Mouse (Mus musculus) midbrain, embryonic 13.5 days (tissue): ENCODE measurements around the gene Fntb. TPM values are rescaled to one million over a fixed set of nuclear protein-coding genes. Genes with fewer than 3 reads are reported as not detected.

ENCODE experiments used
- ATAC-seq: fragments of 200-750 bp; cut with Nextera tagmentation; 2 replicates; pipeline ENCODE4 v1.8.0; 2017; ENCODE audit warnings: mild to moderate bottlenecking, moderate TSS enrichment, moderate library complexity
- H3K27ac ChIP-seq: fragments of 300-500 bp; sonication (generic); 2 replicates; pipeline ENCODE4 v1.5.1; 2015; ENCODE audit warnings: inconsistent platforms, mild to moderate bottlenecking, moderate library complexity
- H3K27me3 ChIP-seq: fragments of 300-500 bp; sonication (generic); 2 replicates; pipeline ENCODE4 v1.6.1; 2015; ENCODE audit warnings: mild to moderate bottlenecking, inconsistent platforms
- H3K36me3 ChIP-seq: fragments of 300-500 bp; sonication (generic); 2 replicates; pipeline ENCODE4 v1.6.1; 2015; ENCODE audit warnings: mild to moderate bottlenecking, inconsistent platforms
- H3K4me1 ChIP-seq: fragments of 300-500 bp; sonication (generic); replicated peaks from 2 replicates; pipeline ENCODE4 v1.6.1; 2015; ENCODE audit warnings: inconsistent platforms
- H3K4me2 ChIP-seq: fragments of 300-500 bp; sonication (generic); replicated peaks from 2 replicates; pipeline ENCODE4 v1.6.1; 2015; ENCODE audit warnings: moderate library complexity, mild to moderate bottlenecking, inconsistent platforms
- H3K4me3 ChIP-seq: fragments of 300-500 bp; sonication (generic); replicated peaks from 2 replicates; pipeline ENCODE4 v1.5.1; 2015; ENCODE audit warnings: mild to moderate bottlenecking, inconsistent platforms
- H3K9ac ChIP-seq: fragments of 300-500 bp; sonication (generic); replicated peaks from 2 replicates; pipeline ENCODE4 v1.6.1; 2015; ENCODE audit warnings: mild to moderate bottlenecking, inconsistent platforms
- H3K9me3 ChIP-seq: fragments of 300-500 bp; sonication (generic); 2 replicates; pipeline ENCODE4 v1.6.1; 2016; ENCODE audit warnings: mild to moderate bottlenecking, inconsistent platforms
- WGBS: fragments of 180-500 bp; shearing (Covaris S2); methylation state at CpG from one replicate; pipeline ENCODE4 v1.1.7; 2015; 5-methylcytosine and 5-hydroxymethylcytosine counted together
- polyA plus RNA-seq: library from polyadenylated mRNA; unstranded; fragments of >200 nt; fragmentation: Nextera tagmentation; extraction: Ambion mirVana; gene quantifications from 2 replicates; pipeline ENCODE4 v1.2.1, GENCODE M21; 2015

Gene Fntb
- polyA plus RNA-seq, 1 experiment from 2014 or later = 36.8 TPM

DNA sequence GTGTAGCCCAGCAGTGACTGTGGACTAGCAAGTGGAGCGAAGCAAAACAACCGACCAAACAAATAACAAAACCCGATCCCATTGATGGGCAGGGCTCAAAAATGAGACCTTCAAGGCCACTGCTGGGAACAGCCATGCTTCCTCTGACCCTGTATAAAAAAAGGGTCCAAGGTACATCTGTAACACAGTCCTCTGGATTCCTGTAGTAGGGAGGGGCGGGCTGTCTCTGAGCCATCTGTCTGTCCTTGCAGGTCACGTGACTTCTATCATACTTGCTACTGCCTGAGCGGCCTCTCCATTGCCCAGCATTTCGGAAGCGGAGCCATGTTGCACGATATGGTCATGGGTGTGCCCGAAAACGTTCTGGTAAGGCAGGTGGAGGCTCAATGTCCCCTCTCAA is 150.8 kb downstream of the Fntb start:
- H3K9ac ChIP-seq = no peak overlapping the region
- H3K36me3 ChIP-seq = peaks cover 38% of the 10 kb centered on the region
- peaks cover 4% of the 10 kb centered on the region; the same call in 1 of the 2 replicates for H3K4me1 ChIP-seq
- 95% methylated on average over 11 of the region's 11 CpGs for WGBS
- no peak overlapping the region for H3K4me2 ChIP-seq
- H3K27ac ChIP-seq = no peak overlapping the region
- H3K27me3 ChIP-seq = no peaks in the 10 kb centered on the region
- ATAC-seq = no peak
- H3K4me3 ChIP-seq = no peak overlapping the region
- no peaks in the 10 kb centered on the region for H3K9me3 ChIP-seq

DNA sequence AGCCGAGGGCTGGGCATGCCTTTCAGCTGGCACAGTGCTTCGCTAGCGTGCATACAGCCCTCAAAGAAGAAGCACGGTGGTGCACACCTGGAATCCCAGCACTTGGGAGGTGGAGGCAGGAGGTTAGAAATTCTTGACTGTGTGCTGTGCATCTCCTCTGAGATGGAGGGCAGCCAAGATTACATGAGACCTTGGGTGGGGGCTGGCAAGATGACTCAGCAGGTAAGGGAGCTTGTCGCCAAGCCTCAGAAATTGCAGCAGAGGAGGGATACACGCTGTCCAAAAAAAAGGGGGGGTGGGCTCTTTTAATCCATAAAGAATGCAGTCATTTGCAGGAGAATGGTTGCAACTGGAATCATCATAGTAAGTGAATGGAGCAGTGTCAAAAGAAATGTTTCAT is 152.7 kb downstream of the Fntb start:
- Histone ChIP-seq H3K4me3 (no peak overlapping the region), H3K27me3 (no peaks in the 10 kb centered on the region), H3K9ac (no peak overlapping the region), H3K27ac (no peak overlapping the region), H3K4me2 (no peak overlapping the region), H3K36me3 (peaks cover 38% of the 10 kb centered on the region), H3K9me3 (no peaks in the 10 kb centered on the region), H3K4me1 (no peaks in the 10 kb centered on the region)
- 69% methylated on average over 6 of the region's 6 CpGs for whole genome bisulfite sequencing
- ATAC-seq = no peak

DNA sequence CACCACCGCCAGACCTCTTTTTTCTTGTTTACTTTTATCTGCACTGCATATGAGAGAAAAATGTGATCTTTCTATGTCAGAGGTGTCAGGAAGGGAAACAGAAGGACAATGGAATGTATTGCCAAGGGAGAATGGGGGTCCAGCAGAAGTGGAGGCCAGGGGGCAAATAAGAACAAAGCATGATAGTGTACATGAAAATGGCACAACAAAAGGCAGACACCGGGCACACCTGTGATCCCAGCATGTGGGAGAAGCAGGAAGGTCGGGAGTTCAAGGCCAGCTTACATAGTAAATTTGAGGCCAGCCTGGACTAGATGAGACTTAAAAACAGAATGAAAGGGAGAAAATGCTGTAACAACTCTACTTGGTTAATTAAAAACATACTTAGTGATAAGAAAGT is 153.5 kb downstream of the Fntb start:
- Histone ChIP-seq H3K9me3 (no peaks in the 10 kb centered on the region), H3K4me2 (no peak overlapping the region), H3K4me3 (no peak overlapping the region), H3K4me1 (no peaks in the 10 kb centered on the region), H3K27me3 (no peaks in the 10 kb centered on the region), H3K36me3 (peaks cover 35% of the 10 kb centered on the region), H3K27ac (no peak overlapping the region), H3K9ac (no peak overlapping the region)
- ATAC-seq = no peak
- 75% methylated on average over 3 of the region's 3 CpGs for WGBS

DNA sequence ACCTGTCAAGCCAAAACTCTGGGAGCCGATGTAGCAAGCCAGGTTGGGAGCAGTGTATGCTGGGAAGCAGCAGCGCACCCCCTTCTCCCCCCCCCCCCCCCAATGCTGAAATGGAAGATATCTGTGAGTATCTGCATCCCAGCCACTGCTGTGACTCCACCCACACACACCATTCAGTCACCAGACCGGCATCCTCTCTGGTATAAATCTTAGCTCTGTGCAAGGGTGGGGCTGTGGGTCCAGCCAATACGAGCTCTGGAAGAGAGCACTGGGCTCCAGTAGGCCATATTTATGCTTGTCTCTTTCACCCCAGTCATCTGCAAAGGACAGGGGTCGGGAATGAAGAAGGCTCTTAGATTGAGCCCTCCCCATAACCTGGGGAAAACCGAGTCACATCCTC is 155.0 kb downstream of the Fntb start:
- H3K27ac ChIP-seq = no peak overlapping the region
- ATAC-seq = no peak
- H3K9ac ChIP-seq = no peak overlapping the region
- H3K36me3 ChIP-seq = peaks cover 31% of the 10 kb centered on the region
- H3K4me2 ChIP-seq = no peak overlapping the region
- WGBS = 89% methylated on average over 6 of the region's 6 CpGs
- H3K4me3 ChIP-seq = no peak overlapping the region
- H3K4me1 ChIP-seq = no peaks in the 10 kb centered on the region
- no peaks in the 10 kb centered on the region for H3K9me3 ChIP-seq
- H3K27me3 ChIP-seq = no peaks in the 10 kb centered on the region

DNA sequence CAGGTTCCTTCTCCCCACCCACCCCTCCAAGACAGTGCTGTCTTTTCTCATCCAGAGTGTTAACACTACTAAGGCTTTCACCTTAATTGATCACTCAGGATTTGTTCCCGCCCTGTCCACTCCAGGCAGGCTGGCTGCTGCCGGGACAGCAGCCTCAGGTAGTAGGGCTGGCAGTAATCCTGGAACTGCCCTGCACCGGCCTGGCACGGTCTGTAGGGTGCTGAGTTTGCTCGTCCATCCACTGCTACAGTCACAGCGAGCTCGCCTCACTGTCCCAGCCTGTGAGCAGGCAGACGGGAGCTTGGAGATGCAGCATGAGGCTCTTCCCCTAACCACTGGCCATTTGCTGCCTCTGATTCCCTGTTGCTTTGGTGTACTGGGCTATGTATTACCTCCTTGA is 155.6 kb downstream of the Fntb start:
- no peaks in the 10 kb centered on the region for H3K4me1 ChIP-seq
- WGBS = 89% methylated on average over 8 of the region's 8 CpGs
- no peak overlapping the region for H3K4me2 ChIP-seq
- no peak overlapping the region for H3K4me3 ChIP-seq
- H3K36me3 ChIP-seq = peaks cover 31% of the 10 kb centered on the region
- H3K9ac ChIP-seq = no peak overlapping the region
- ATAC-seq = no peak
- no peaks in the 10 kb centered on the region for H3K9me3 ChIP-seq
- no peak overlapping the region for H3K27ac ChIP-seq
- H3K27me3 ChIP-seq = no peaks in the 10 kb centered on the region

DNA sequence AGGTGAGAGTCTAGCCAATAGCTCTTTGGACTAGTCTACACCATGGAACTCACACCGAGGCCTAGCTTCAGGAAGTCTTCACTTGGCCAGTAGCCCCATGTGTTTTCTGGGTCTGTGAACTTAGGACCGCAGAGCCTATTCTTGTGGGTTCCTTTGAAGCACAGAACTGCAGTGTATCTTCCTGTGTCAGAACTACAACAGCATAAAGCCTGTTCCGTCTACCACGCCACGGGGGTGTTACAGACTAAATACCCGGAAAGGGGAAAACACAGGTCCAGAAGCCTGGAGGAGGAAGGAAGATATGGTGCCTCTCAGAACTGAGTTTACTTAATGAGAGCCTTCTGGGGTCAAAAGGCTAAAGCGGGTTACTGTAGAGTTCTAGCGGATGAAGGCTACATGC is 157.7 kb downstream of the Fntb start:
- WGBS = 97% methylated on average over 8 of the region's 8 CpGs
- no peak overlapping the region for H3K27ac ChIP-seq

DNA sequence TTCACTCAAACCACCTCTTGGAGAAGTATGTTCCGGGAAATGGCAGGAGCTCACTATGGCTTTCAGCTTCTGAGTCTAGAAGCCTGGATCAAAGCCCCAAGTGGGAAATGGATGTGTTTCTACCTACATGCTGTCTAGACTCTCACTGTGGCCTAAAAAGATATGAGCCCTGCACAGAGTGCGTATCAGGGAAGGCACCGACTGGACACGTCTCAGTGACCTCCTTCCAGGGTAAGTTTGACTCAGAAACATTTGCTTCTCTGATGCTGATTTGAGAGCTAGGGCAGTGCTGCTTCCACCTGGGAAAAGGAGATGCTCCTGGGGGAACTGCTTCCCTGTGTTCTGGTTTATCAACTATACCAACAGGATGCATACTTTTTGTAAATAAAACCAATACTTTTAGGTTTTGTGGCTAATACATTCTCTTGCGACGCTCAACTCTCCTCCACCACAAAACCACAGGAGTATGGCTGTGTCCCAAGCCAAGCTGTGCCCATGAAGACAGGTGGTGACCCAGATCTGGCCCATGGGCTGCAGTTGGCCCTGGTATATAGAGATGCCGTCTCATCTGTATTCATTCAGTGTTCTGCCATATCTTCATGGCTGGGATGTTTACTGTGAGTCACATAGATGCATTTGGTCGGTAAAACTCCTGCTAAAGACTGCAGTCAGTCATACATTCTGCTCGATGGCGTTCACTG is 159.7 kb downstream of the Fntb start:
- 92% methylated on average over 10 of the region's 10 CpGs for WGBS

More for the DNA sequence above, 157.7 kb downstream of the Fntb start:
- H3K4me3 ChIP-seq = no peak overlapping the region
- no peak overlapping the region for H3K9ac ChIP-seq
- no peaks in the 10 kb centered on the region for H3K9me3 ChIP-seq
- H3K27me3 ChIP-seq = no peaks in the 10 kb centered on the region
- H3K36me3 ChIP-seq = peaks cover 17% of the 10 kb centered on the region
- H3K4me1 ChIP-seq = no peaks in the 10 kb centered on the region
- ATAC-seq = no peak
- no peak overlapping the region for H3K4me2 ChIP-seq

DNA sequence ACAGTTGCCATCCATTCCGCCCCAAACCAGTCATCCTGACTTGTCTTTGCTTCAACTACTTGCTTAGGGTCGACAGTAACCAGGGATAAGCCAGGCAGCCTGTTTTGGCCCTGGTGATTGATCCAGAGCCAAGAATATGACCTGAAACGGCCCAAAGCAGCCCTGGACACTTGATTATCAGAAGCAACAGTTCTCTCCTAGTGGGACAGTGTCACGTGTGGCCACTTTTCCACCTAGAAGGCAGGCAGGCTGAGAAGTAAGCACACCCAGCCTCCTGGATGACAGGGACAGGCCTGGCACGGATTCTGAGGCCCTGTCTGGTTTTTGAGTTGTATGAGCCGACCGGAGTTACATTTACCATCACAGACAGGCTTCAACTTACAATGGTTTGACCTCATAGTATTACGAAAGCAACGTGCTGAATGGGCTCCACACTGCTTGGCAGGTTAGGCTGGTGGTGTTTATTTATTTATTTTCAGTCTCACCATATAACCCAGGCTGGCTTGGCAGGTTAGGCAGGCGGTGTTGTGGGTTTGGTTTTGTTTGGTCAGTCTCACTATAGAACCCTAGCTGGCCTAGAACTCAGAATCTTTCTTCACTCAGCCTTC is 161.1 kb downstream of the Fntb start:
- no peaks in the 10 kb centered on the region for H3K9me3 ChIP-seq
- ATAC-seq = no peak
- H3K4me2 ChIP-seq = no peak overlapping the region
- no peaks in the 10 kb centered on the region for H3K4me1 ChIP-seq
- no peaks in the 10 kb centered on the region; the same call in 1 of the 2 replicates for H3K36me3 ChIP-seq
- 86% methylated on average over 10 of the region's 10 CpGs for WGBS
- H3K27me3 ChIP-seq = no peaks in the 10 kb centered on the region
- no peak overlapping the region for H3K4me3 ChIP-seq
- no peak overlapping the region for H3K9ac ChIP-seq
- no peak overlapping the region for H3K27ac ChIP-seq

More for the DNA sequence above, 159.7 kb downstream of the Fntb start:
- H3K9me3 ChIP-seq = no peaks in the 10 kb centered on the region
- no peak overlapping the region for H3K4me2 ChIP-seq
- no peaks in the 10 kb centered on the region for H3K4me1 ChIP-seq
- H3K4me3 ChIP-seq = no peak overlapping the region
- no peaks in the 10 kb centered on the region for H3K27me3 ChIP-seq
- peaks cover 10% of the 10 kb centered on the region for H3K36me3 ChIP-seq
- no peak overlapping the region for H3K9ac ChIP-seq
- ATAC-seq = no peak
- H3K27ac ChIP-seq = no peak overlapping the region

DNA sequence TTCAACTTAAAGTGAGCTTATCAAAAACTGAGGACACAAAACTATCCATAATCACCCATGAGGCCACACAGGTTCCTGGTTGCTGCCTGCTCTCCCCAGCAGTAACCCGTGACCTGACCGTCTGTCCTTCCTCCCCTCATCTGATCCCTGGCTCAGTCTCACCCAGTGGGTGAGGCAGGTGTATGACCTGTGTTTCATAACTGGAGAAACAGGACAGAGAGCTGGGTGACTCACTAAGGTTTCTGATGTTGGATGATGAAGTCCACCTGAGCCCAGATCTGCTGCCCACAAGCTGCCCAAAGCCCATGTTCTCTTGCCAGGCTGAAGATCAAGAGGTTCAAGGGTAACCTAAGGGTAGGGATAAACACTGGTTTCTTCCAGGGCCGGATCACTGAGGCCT is 161.6 kb downstream of the Fntb start:
- Histone ChIP-seq H3K4me3 (no peak overlapping the region), H3K36me3 (peaks cover 4% of the 10 kb centered on the region; the same call in 1 of the 2 replicates), H3K4me1 (no peaks in the 10 kb centered on the region), H3K27ac (no peak overlapping the region), H3K27me3 (no peaks in the 10 kb centered on the region), H3K9ac (no peak overlapping the region), H3K4me2 (no peak overlapping the region), H3K9me3 (no peaks in the 10 kb centered on the region)
- WGBS = 89% methylated on average over 3 of the region's 3 CpGs
- no peak for ATAC-seq

DNA sequence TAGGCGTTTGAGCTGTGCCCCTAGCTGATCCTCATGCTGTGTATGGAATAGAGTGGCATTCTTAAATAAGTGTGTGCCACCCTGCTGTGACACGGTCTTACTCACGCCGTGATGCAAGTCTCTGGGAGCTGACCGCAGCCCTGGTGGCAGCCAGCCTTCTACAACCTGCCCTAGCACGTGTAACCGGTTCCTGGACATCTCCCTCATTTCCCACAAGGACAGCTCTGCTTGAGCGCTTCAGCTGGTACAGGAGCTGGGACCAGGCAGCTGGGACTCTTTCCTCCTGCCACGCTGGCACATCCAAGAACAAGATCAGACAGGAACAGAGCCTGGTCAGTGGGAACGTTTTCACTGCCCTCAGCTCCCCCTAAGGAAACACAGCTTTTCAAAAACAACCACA is 162.2 kb downstream of the Fntb start:
- ATAC-seq = no peak
- Histone ChIP-seq H3K4me2 (no peak overlapping the region), H3K27me3 (no peaks in the 10 kb centered on the region), H3K9me3 (no peaks in the 10 kb centered on the region), H3K4me1 (no peaks in the 10 kb centered on the region), H3K36me3 (peaks cover 9% of the 10 kb centered on the region; the same call in 1 of the 2 replicates), H3K27ac (no peak overlapping the region), H3K4me3 (no peak overlapping the region), H3K9ac (no peak overlapping the region)
- WGBS = 62% methylated on average over 10 of the region's 10 CpGs

DNA sequence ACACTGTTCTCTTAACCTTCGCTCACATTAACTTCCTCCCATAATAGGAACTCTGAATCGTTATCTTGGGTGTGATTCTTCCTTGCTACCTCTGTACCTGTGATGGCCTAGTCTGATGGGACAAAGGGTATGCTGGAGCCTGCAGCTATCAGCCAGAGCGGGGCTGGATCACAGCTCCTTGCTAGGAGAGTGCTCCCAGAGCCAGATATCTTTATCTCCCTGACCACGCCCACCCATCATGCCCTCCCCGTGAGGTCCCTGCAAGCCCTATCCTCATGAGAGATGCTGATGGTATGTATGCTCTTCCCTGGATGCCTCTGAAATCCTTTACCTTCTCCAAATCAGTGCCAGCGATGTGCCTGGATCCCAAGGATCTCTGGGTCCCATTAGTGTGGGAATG is 164.8 kb downstream of the Fntb start:
- ATAC-seq = no peak
- Histone ChIP-seq H3K9me3 (no peaks in the 10 kb centered on the region), H3K9ac (no peak overlapping the region), H3K27me3 (no peaks in the 10 kb centered on the region), H3K4me3 (no peak overlapping the region), H3K4me2 (no peak overlapping the region), H3K4me1 (no peaks in the 10 kb centered on the region), H3K27ac (no peak overlapping the region), H3K36me3 (peaks cover 12% of the 10 kb centered on the region)
- 74% methylated on average over 6 of the region's 6 CpGs for WGBS

DNA sequence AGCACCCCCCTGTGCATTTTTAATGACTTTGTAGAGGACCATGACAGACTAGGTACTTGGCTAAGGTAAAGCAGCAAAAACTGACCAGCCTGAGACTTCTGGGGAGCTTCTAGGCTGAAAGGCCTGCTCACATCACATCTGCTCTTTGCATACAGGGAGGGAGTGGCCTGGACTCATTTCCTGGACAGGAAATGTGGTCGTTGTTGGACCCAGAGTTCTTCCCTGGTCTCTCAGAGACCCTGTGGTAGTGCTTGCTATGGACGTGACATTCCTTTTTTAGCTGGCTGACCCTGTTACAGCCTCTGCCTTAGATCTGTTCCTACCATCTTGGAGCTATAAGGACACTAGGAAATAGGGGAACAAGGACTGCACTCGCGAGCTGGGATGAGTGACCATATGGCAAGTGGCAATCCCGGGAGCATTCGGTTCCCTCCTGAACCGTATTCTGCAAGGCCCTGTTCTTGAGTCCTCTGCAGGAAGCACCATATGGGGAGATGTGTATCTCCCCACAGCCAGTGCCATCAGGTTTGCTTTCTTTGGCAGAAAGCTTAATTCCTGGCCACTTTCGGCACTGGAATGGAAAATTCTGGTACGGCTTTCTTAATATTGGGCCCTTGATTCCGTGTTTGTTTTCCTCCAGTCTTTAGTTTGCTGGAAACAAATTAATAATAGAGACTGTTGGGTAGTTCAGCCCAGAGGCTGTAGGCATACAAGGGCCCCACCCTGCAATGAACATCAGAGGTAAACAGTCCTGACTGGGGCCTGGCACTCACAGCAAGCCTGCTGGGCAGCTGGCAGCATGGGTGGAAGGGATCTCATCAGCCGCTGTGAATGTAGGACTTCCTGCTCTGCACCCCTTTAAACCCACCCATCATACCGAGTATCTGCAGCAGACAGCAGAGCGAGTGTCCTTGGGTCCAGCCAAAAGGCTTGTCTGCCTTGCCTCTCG is 166.6 kb downstream of the Fntb start:
- no peak overlapping the region for H3K4me3 ChIP-seq
- H3K9me3 ChIP-seq = no peaks in the 10 kb centered on the region
- H3K27me3 ChIP-seq = no peaks in the 10 kb centered on the region
- ATAC-seq = no peak
- WGBS = 86% methylated on average over 14 of the region's 14 CpGs
- no peak overlapping the region for H3K27ac ChIP-seq
- H3K4me2 ChIP-seq = no peak overlapping the region
- no peaks in the 10 kb centered on the region for H3K4me1 ChIP-seq
- no peak overlapping the region for H3K9ac ChIP-seq
- peaks cover 28% of the 10 kb centered on the region for H3K36me3 ChIP-seq
